Mouse (Mus musculus) ES-E14 (cell line): ENCODE measurements around the gene Gusb. TPM values are rescaled to one million over a fixed set of nuclear protein-coding genes. Genes with fewer than 3 reads are reported as not detected.

Experiments used
- DNase-seq: peaks from one replicate; pipeline ENCODE4 v3.0.0-alpha.2; 2013; ENCODE audit warnings: low read depth, low spot score
- H3K27ac ChIP-seq: 2 replicates; pipeline ENCODE4 v1.5.1; 2012; ENCODE audit warnings: low read depth, mild to moderate bottlenecking, low read length, moderate library complexity, mixed read lengths; ENCODE audit not compliant: poor library complexity, insufficient read depth, severe bottlenecking
- H3K36me3 ChIP-seq: 2 replicates; pipeline ENCODE4 v1.6.1; 2012; ENCODE audit warnings: mild to moderate bottlenecking, low read length, moderate library complexity, mixed read lengths; ENCODE audit not compliant: control insufficient read depth, poor library complexity, insufficient read depth, severe bottlenecking
- H3K4me1 ChIP-seq, 2 experiments: fragments of 150-350 bp in 1 of 2; sonication (generic) in 1 of 2; 2 replicates each; pipeline ENCODE4 v1.6.1; 2012; ENCODE audit warnings: low read length in 2 of 2, mild to moderate bottlenecking in 1 of 2, mixed read lengths in 1 of 2; ENCODE audit not compliant: control insufficient read depth in 2 of 2, insufficient read depth in 2 of 2, poor library complexity in 1 of 2
- H3K4me3 ChIP-seq, 2 experiments: fragments of 150-350 bp in 1 of 2; sonication (generic) in 1 of 2; 2 replicates each; pipeline ENCODE4 v1.5.1; 2012; ENCODE audit warnings: low read length in 2 of 2, low read depth in 1 of 2, mild to moderate bottlenecking in 1 of 2, mixed read lengths in 1 of 2; ENCODE audit not compliant: insufficient read depth in 1 of 2, poor library complexity in 1 of 2, severe bottlenecking in 1 of 2
- H3K9ac ChIP-seq: 2 replicates; pipeline ENCODE4 v1.6.1; 2012; ENCODE audit warnings: low read depth, mild to moderate bottlenecking, low read length, mixed read lengths; ENCODE audit not compliant: poor library complexity, insufficient read depth, severe bottlenecking
- H3K9me3 ChIP-seq: fragments of 150-350 bp; sonication (generic); 2 replicates; pipeline ENCODE4 v1.6.1; 2012; ENCODE audit warnings: low read depth, mild to moderate bottlenecking, low read length; ENCODE audit not compliant: control insufficient read depth, insufficient read depth
- CHD2 ChIP-seq: IDR thresholded peaks from 2 replicates; pipeline ENCODE4 v1.6.1; 2014; ENCODE audit warnings: mild to moderate bottlenecking, low read depth, low read length, inconsistent platforms
- HCFC1 ChIP-seq: IDR thresholded peaks from 2 replicates; pipeline ENCODE4 v1.6.1; 2012; ENCODE audit warnings: low read length, inconsistent platforms, borderline replicate concordance; ENCODE audit not compliant: insufficient read depth
- MAFK ChIP-seq: IDR thresholded peaks from 2 replicates; pipeline ENCODE4 v1.6.1; 2014; ENCODE audit warnings: mild to moderate bottlenecking, low read depth, low read length, inconsistent platforms; ENCODE audit not compliant: insufficient read depth
- ZC3H11A ChIP-seq: IDR thresholded peaks from 2 replicates; pipeline ENCODE4 v1.6.1; 2012; ENCODE audit warnings: low read depth, mild to moderate bottlenecking, inconsistent platforms, low read length, borderline replicate concordance
- ZNF384 ChIP-seq: IDR thresholded peaks from 2 replicates; pipeline ENCODE4 v1.6.1; 2012; ENCODE audit warnings: low read depth, low read length, inconsistent platforms
- in situ Hi-C, 2 experiments: fragments of 600-800 bp; cut with MboI; formaldehyde crosslinking; loops; one replicate each; pipeline ENCODE4 v1.15.1; 2025; ENCODE audit warnings: low sequenced_read_pairs in 2 of 2, inconsistent platforms in 1 of 2; ENCODE audit not compliant: unreplicated experiment in 2 of 2
- total RNA-seq: library from RNA; depleted of rRNA; stranded (reverse); fragments of 300-350 nt; gene quantifications from 2 replicates; pipeline ENCODE4 v1.2.3, GENCODE M21; 2012

Gene Gusb
- total RNA-seq, 1 experiment: 29.0 TPM

GRCm38 (mm10) chr5:129991898-129992297 lies 11.0 kb downstream of the Gusb start:
- no peak for DNase-seq
- Histone ChIP-seq H3K36me3 (peaks cover 4% of the 10 kb centered on the region; the same call in 1 of the 2 replicates), H3K4me3 (no peak overlapping the region), H3K9me3 (no peaks in the 10 kb centered on the region), H3K27ac (no peak overlapping the region), H3K4me1 (peaks cover 2 to 9% of the 10 kb centered on the region in 2 experiments; a peak in 3 of 4 replicates), H3K9ac (no peak overlapping the region)
- in situ Hi-C loops: no loop called here
- TF ChIP-seq ZNF384 (no peak), ZC3H11A (no peak), CHD2 (no peak), MAFK (no peak), HCFC1 (no peak)

- no peak overlapping the region for H3K9ac ChIP-seq
- no peak for DNase-seq
- H3K4me3 ChIP-seq: no peak overlapping the region
- in situ Hi-C loops: no loop called here
- peaks cover 2 to 7% of the 10 kb centered on the region in 2 experiments; a peak in 3 of 4 replicates for H3K4me1 ChIP-seq
- TF ChIP-seq ZC3H11A (no peak), MAFK (no peak), CHD2 (no peak), HCFC1 (no peak), ZNF384 (no peak)
- H3K36me3 ChIP-seq: peaks cover 4% of the 10 kb centered on the region; the same call in 1 of the 2 replicates
- no peak overlapping the region for H3K27ac ChIP-seq
- H3K9me3 ChIP-seq: no peaks in the 10 kb centered on the region
Measured at GRCm38 (mm10) chr5:129989376-129989775, 13.5 kb downstream of the Gusb start.

- no peak overlapping the region for H3K27ac ChIP-seq
- H3K4me1 ChIP-seq: peaks cover 7 to 18% of the 10 kb centered on the region in 2 experiments; a peak in 3 of 4 replicates
- H3K36me3 ChIP-seq: peaks cover 7% of the 10 kb centered on the region
- no peak overlapping the region for H3K9ac ChIP-seq
- in situ Hi-C loops: no loop called here
- no peak overlapping the region for H3K4me3 ChIP-seq
- TF ChIP-seq ZC3H11A (no peak), ZNF384 (no peak), MAFK (no peak), HCFC1 (no peak), CHD2 (no peak)
- H3K9me3 ChIP-seq: no peaks in the 10 kb centered on the region
- DNase-seq: no peak
Measured at GRCm38 (mm10) chr5:129980216-129980615, 22.6 kb downstream of the Gusb start.

- TF ChIP-seq ZC3H11A (no peak), MAFK (no peak), ZNF384 (no peak), CHD2 (no peak)
- Histone ChIP-seq H3K36me3 (peaks cover 7% of the 10 kb centered on the region), H3K27ac (no peak overlapping the region), H3K9me3 (no peaks in the 10 kb centered on the region), H3K4me3 (no peak overlapping the region), H3K9ac (no peak overlapping the region), H3K4me1 (peaks cover 8 to 20% of the 10 kb centered on the region in 2 experiments; a peak in 3 of 4 replicates)
- no peak for DNase-seq
- in situ Hi-C loops: no loop called here
Measured at GRCm38 (mm10) chr5:129978608-129979007, 24.2 kb downstream of the Gusb start.

GRCm38 (mm10) chr5:129977768-129978167 lies 25.1 kb downstream of the Gusb start:
- H3K9ac ChIP-seq: no peak overlapping the region
- H3K4me3 ChIP-seq: no peak overlapping the region
- peaks cover 10% of the 10 kb centered on the region; the same call in 1 of the 2 replicates for H3K36me3 ChIP-seq
- no peak overlapping the region for H3K27ac ChIP-seq
- TF ChIP-seq ZC3H11A: no peak
- TF ChIP-seq MAFK: no peak
- no peak for TF ChIP-seq HCFC1
- no peak for TF ChIP-seq CHD2
- TF ChIP-seq ZNF384: no peak
- H3K4me1 ChIP-seq: peaks cover 8 to 23% of the 10 kb centered on the region in 2 experiments; a peak in 3 of 4 replicates
- in situ Hi-C loops: no loop called here
- DNase-seq: no peak
- H3K9me3 ChIP-seq: no peaks in the 10 kb centered on the region
